Mouse (Mus musculus): ENCODE data around the gene Ccdc102a. TPM values are rescaled to one million over a fixed set of nuclear protein-coding genes. Genes with fewer than 3 reads are reported as not detected.

Ccdc102a gene
- total and polyA plus RNA-seq, 3 experiments: 2.5 to 5.8 (median 2.8) TPM

- in situ Hi-C loops (cut with MboI; ENCODE audit: low pct_ligation_motif_present, low pct_unique_long_range_greater_than_20kb, low sequenced_read_pairs): no loop called here
- no peak overlapping the region for H3K9ac ChIP-seq (ENCODE audit: insufficient read depth, low read depth)
- no peaks in the 10 kb centered on the region for H3K9me3 ChIP-seq (replicated peaks; ENCODE audit: low read length)
- dilution Hi-C loops (cut with MboI; ENCODE audit: extremely low pct_ligation_motif_present, extremely low pct_unique_long_range_greater_than_20kb, low sequenced_read_pairs): no loop called here
- no peak overlapping the region for H3K4me2 ChIP-seq (ENCODE audit: insufficient read depth, low read depth, poor library complexity, severe bottlenecking)
- peaks cover 27 to 60% of the 10 kb centered on the region in 2 experiments for H3K36me3 ChIP-seq (replicated peaks in 1 of 2; ENCODE audit: control insufficient read depth in 1 of 2, insufficient read depth in 1 of 2, low read length in 1 of 2)
- no peaks in the 10 kb centered on the region for H3K79me2 ChIP-seq (replicated peaks; ENCODE audit: control insufficient read depth, extremely low read depth, insufficient read depth, poor library complexity, severe bottlenecking)
- H3K27ac ChIP-seq (ENCODE audit: insufficient read depth, low read depth): no peak overlapping the region
- H3K4me3 ChIP-seq (replicated peaks in 1 of 3; ENCODE audit: low read depth in 2 of 3, low read length in 2 of 3, poor library complexity in 1 of 3): no peak overlapping the region
- H3K27me3 ChIP-seq (replicated peaks): peaks cover 1% of the 10 kb centered on the region
- H3K4me1 ChIP-seq (ENCODE audit: control insufficient read depth in 1 of 2, insufficient read depth in 2 of 2): peaks cover 0 to 11% of the 10 kb centered on the region in 2 experiments; a peak in 2 of 4 replicates
- no peak for TF ChIP-seq HCFC1 (IDR thresholded peaks at IDR 0.05; ENCODE audit: low read depth, low read length)
- TF ChIP-seq UBTF (IDR thresholded peaks at IDR 0.05; ENCODE audit: low read depth, low read length): no peak
- no peak for DNase-seq (ENCODE audit: extremely low read depth)
Observed at GRCm38 (mm10) chr8:94869146-94869545, 48.8 kb downstream of the Ccdc102a start.

DNA sequence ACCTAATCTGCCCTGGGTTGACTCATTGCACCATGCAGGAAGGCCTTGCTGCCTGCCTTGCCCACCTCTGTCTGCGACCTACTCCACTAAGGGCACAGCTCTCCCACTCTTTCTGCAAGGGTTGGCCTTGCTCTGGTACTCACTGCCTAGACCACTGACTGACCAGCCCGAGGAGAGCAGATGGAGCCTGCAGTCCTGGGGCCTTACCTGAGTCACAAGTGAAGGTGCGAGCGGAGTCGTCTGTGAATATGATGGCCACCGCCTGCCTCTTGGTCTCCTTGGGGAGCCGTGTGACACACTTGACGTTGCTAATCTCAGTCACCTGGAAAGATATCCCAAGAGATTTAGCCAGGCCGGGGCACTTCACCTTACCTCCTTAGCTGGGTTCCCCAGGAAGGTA, 51.0 kb downstream of the Ccdc102a start:
- Histone ChIP-seq H3K79me2 (replicated peaks; ENCODE audit: control insufficient read depth, extremely low read depth, insufficient read depth, poor library complexity, severe bottlenecking) (no peaks in the 10 kb centered on the region), H3K9ac (ENCODE audit: insufficient read depth, low read depth) (no peak overlapping the region), H3K9me3 (replicated peaks; ENCODE audit: low read length) (no peaks in the 10 kb centered on the region), H3K36me3 (replicated peaks in 1 of 2; ENCODE audit: control insufficient read depth in 1 of 2, insufficient read depth in 1 of 2, low read length in 1 of 2) (peaks cover 47 to 78% of the 10 kb centered on the region in 2 experiments), H3K4me2 (ENCODE audit: insufficient read depth, low read depth, poor library complexity, severe bottlenecking) (no peak overlapping the region), H3K4me3 (replicated peaks in 1 of 3; ENCODE audit: low read depth in 2 of 3, low read length in 2 of 3, poor library complexity in 1 of 3) (no peak overlapping the region), H3K4me1 (ENCODE audit: control insufficient read depth in 1 of 2, insufficient read depth in 2 of 2) (peaks cover 0 to 11% of the 10 kb centered on the region in 2 experiments; a peak in 2 of 4 replicates), H3K27me3 (replicated peaks) (no peaks in the 10 kb centered on the region), H3K27ac (ENCODE audit: insufficient read depth, low read depth) (no peak overlapping the region)
- dilution Hi-C loops (cut with MboI; ENCODE audit: extremely low pct_ligation_motif_present, extremely low pct_unique_long_range_greater_than_20kb, low sequenced_read_pairs): no loop called here
- in situ Hi-C loops (cut with MboI; ENCODE audit: low pct_ligation_motif_present, low pct_unique_long_range_greater_than_20kb, low sequenced_read_pairs): no loop called here
- DNase-seq (ENCODE audit: extremely low read depth): no peak
- TF ChIP-seq IRF4 (IDR thresholded peaks at IDR 0.05; ENCODE audit: low read depth, low read length): no peak
- no peak for TF ChIP-seq ZNF384 (IDR thresholded peaks at IDR 0.05; ENCODE audit: low read depth, low read length)
- TF ChIP-seq POLR2A (IDR thresholded peaks at IDR 0.05; ENCODE audit: low read depth, low read length): no peak
- TF ChIP-seq ZMIZ1 (IDR thresholded peaks at IDR 0.05; ENCODE audit: low read depth, low read length): no peak
- no peak for TF ChIP-seq ZKSCAN1 (IDR thresholded peaks at IDR 0.05; ENCODE audit: borderline replicate concordance, low read depth, low read length)
- no peak for TF ChIP-seq BHLHE40 (IDR thresholded peaks at IDR 0.05; ENCODE audit: low read depth, low read length)
- no peak for TF ChIP-seq UBTF (IDR thresholded peaks at IDR 0.05; ENCODE audit: low read depth, low read length)
- no peak for TF ChIP-seq PAX5 (IDR thresholded peaks at IDR 0.05; ENCODE audit: low read length)
- TF ChIP-seq RCOR1 (conservative IDR thresholded peaks at IDR 0.05; ENCODE audit: low read depth, low read length): no peak
- no peak for TF ChIP-seq E2F4 (IDR thresholded peaks at IDR 0.05; ENCODE audit: insufficient replicate concordance, low read depth, low read length)
- TF ChIP-seq GABPA (IDR thresholded peaks at IDR 0.05; ENCODE audit: insufficient replicate concordance, low read depth, low read length): no peak
- no peak for TF ChIP-seq CHD1 (IDR thresholded peaks at IDR 0.05; ENCODE audit: low read depth, low read length)
- no peak for TF ChIP-seq EP300 (IDR thresholded peaks at IDR 0.05; ENCODE audit: low read length)
- TF ChIP-seq POLR2AphosphoS2 (IDR thresholded peaks at IDR 0.05; ENCODE audit: low read depth, low read length): no peak
- TF ChIP-seq JUND (conservative IDR thresholded peaks at IDR 0.05; ENCODE audit: low read depth, low read length): no peak
- no peak for TF ChIP-seq MAX (IDR thresholded peaks at IDR 0.05; ENCODE audit: low read length)

Measured in CH12.LX (cell line).